Mouse (Mus musculus) hindbrain, embryonic 14.5 days (tissue): Measurements from ENCODE around the gene Nol4l. TPM values are rescaled to one million over a fixed set of nuclear protein-coding genes. Genes with fewer than 3 reads are reported as not detected.

Experiments used
- ATAC-seq: fragments of 200-750 bp; cut with Nextera tagmentation; 2 replicates; pipeline ENCODE4 v1.8.0; 2017; ENCODE audit warnings: moderate number of reproducible peaks, mild to moderate bottlenecking, moderate TSS enrichment, moderate library complexity; ENCODE audit not compliant: low FRiP score
- DNase-seq: peaks from one replicate; pipeline ENCODE4 v3.0.0-alpha.2; 2015; ENCODE audit warnings: low spot score
- H3K27ac ChIP-seq: fragments of 300-500 bp; sonication (generic); 2 replicates; pipeline ENCODE4 v1.5.1; 2014; ENCODE audit warnings: mild to moderate bottlenecking, moderate library complexity
- H3K27me3 ChIP-seq: fragments of 300-500 bp; sonication (generic); 2 replicates; pipeline ENCODE4 v1.6.1; 2014; ENCODE audit warnings: mild to moderate bottlenecking, low read length, mixed read lengths; ENCODE audit not compliant: control insufficient read depth, insufficient read depth
- H3K36me3 ChIP-seq: fragments of 300-500 bp; sonication (generic); replicated peaks from 2 replicates; pipeline ENCODE4 v1.6.1; 2014; ENCODE audit not compliant: control insufficient read depth, insufficient read depth
- H3K4me1 ChIP-seq: fragments of 300-500 bp; sonication (generic); replicated peaks from 2 replicates; pipeline ENCODE4 v1.6.1; 2014; ENCODE audit warnings: antibody characterized with exemption, low read length, mixed read lengths; ENCODE audit not compliant: control insufficient read depth, insufficient read depth
- H3K4me2 ChIP-seq: fragments of 300-500 bp; sonication (generic); replicated peaks from 2 replicates; pipeline ENCODE4 v1.6.1; 2014; ENCODE audit warnings: mild to moderate bottlenecking, moderate library complexity
- H3K4me3 ChIP-seq: fragments of 300-500 bp; sonication (generic); replicated peaks from 2 replicates; pipeline ENCODE4 v1.5.1; 2014; ENCODE audit warnings: mild to moderate bottlenecking, low read length
- H3K9ac ChIP-seq: fragments of 300-500 bp; sonication (generic); 2 replicates; pipeline ENCODE4 v1.6.1; 2014
- H3K9me3 ChIP-seq: fragments of 300-500 bp; sonication (generic); 2 replicates; pipeline ENCODE4 v1.6.1; 2016; ENCODE audit warnings: low read length; ENCODE audit not compliant: control insufficient read depth
- WGBS: fragments of 180-500 bp; shearing (Covaris S2); extraction: QIAGEN DNeasy Blood & Tissue Kit; methylation state at CpG from one replicate; pipeline ENCODE4 v1.1.7; 2014; 5-methylcytosine and 5-hydroxymethylcytosine counted together
- polyA plus RNA-seq: library from polyadenylated mRNA; unstranded; fragments of >200 nt; fragmentation: Nextera tagmentation; extraction: Ambion mirVana; gene quantifications from 2 replicates; pipeline ENCODE4 v1.2.1, GENCODE M21; 2014

Nol4l gene
- polyA plus RNA-seq, 1 experiment from 2014 or later, result 44.8 TPM

DNA sequence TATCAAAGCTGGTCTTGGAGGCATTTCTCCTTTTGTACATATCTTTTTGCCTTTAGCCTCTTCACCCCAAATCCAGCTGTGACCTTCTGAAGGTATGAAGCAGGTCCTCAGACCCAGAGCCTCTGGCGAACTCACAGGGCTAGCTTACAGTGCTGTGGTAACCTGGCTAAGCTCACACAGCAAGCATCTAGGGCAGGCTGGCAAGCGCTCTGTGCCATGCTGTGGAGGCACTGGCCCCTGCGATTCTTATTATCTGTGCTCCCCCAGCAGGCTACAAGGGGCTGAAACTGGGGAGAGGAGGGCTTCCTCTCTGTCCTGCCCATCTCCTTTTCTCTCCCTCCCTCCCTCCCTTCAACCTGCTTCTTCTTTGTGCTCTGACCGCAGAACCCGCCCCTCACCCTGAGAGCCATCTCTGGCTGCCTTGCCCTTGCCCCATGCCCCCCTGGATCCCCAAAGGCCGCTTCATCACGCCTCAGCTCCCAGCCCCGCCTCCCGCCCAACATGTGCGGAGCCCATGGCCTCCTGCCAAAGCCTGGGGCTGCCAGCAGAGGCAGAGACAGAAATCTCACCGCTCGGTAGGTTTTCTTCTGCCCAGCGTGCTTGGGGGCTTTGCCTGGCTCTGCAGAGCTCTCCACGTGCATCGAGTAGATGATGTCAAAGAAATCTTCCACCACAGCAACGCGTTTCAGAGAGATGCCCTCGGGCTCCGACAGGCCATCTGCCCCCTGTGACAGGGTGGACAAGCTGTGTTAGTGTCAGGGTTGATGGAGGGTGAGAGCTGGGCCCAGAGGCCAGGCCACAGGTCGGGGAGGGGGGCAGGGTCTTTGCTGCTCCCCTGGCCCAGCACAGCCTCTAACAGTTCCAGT, 46.4 kb downstream of the Nol4l start:
- Histone ChIP-seq H3K9ac (peak overlapping the region; percentile 43), H3K27me3 (no peaks in the 10 kb centered on the region), H3K9me3 (no peaks in the 10 kb centered on the region), H3K36me3 (no peaks in the 10 kb centered on the region), H3K4me2 (peak overlapping the region; percentile 32), H3K4me3 (0 out of 2 replicates have a peak overlapping the region, but pooled peaks have one; percentile 2), H3K4me1 (peaks cover 27% of the 10 kb centered on the region), H3K27ac (peak overlapping the region; percentile 89)
- WGBS, result 6% methylated on average over 20 of the region's 20 CpGs
- DNase-seq (peak; percentile 75), ATAC-seq (peak; percentile 66)

DNA sequence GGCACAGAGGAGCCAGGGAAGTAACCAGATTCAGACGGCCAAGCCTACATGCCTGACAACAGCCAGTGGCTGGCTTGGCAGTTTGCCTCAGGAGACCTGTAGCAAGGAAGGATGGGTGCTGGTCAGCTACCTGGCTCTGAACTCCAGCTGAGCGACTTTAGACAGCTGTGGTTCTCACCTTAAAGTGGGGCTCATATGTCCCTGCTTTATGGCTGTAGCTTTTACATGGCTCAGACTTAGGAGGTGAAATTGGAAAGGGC, 48.0 kb downstream of the Nol4l start:
- no peaks in the 10 kb centered on the region for H3K27me3 ChIP-seq
- H3K4me1 ChIP-seq, result peaks cover 27% of the 10 kb centered on the region
- H3K9ac ChIP-seq, result 0 out of 2 replicates have a peak overlapping the region, but pooled peaks have one; percentile 1
- no peaks in the 10 kb centered on the region for H3K9me3 ChIP-seq
- 74% methylated on average over 2 of the region's 2 CpGs for WGBS
- no peak overlapping the region for H3K4me3 ChIP-seq
- no peak overlapping the region for H3K27ac ChIP-seq
- H3K36me3 ChIP-seq, result no peaks in the 10 kb centered on the region; the same call in 1 of the 2 replicates
- ATAC-seq (no peak), DNase-seq (no peak)
- no peak overlapping the region for H3K4me2 ChIP-seq

DNA sequence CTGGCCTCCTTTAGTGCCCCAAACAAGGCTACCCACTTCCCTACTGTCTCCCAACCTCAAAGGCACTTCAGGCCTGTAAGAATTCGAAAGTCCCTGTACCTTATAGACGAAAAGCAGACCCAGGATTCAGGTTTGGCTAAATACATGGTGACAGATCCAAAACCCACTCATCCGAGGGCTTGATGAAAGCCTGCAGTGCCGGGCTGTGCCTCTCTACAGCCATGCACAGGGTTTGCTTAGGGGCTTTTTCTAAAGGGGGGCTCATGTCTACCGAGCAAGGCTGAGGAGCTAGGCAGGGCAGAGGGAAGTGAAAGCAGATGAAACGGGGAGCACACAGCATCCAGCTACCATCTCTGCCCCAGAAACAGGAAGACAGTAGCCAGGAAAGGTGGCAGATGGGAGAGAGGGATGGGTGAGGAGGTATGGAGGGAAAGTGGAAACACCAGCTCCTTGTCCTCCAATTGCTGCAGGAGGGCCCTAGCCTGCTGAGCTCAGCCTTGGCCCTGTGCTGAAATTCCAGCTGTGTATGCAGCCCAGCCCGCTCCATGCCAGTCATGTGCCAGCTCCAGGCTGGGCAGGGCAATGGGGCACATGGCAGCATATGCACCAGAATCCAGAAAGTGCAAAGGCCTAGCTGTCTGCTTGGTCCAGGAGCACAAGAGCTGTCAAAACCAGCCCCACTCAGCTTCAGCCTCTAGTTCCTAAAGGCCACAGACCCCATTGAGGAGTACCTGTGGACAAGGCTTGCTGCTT, 48.5 kb downstream of the Nol4l start:
- H3K9ac ChIP-seq, result 0 out of 2 replicates have a peak overlapping the region, but pooled peaks have one; percentile 1

DNA sequence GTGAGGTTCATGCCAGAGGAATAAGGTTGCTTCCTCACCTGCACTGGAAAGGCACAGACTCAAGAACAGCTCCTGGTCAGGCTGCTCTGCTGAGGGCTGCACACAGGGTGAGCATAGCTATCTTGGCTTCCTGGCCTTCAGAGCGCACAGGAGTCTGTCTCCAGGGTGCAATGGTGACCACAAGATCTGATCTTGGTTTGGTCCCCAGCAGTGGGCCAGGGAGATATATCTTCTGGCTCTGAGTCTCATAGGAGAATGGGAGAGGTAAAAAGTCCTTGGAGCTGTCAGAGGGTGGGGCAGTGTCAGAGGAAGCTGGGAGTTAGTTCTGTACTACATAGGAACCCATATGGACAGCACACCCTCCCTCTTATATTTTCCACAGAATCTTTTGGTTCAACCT, 50.3 kb downstream of the Nol4l start:
- Histone ChIP-seq H3K9me3 (no peaks in the 10 kb centered on the region), H3K36me3 (no peaks in the 10 kb centered on the region; the same call in 1 of the 2 replicates), H3K27me3 (no peaks in the 10 kb centered on the region), H3K4me2 (no peak overlapping the region), H3K4me1 (peaks cover 39% of the 10 kb centered on the region), H3K9ac (no peak overlapping the region), H3K4me3 (no peak overlapping the region), H3K27ac (no peak overlapping the region)
- WGBS, result 95% methylated on average over 1 of the region's 1 CpGs
- ATAC-seq, result no peak
- DNase-seq, result no peak

More for the DNA sequence above, 48.5 kb downstream of the Nol4l start:
- Histone ChIP-seq H3K4me3 (no peak overlapping the region), H3K27ac (no peak overlapping the region), H3K36me3 (no peaks in the 10 kb centered on the region; the same call in 1 of the 2 replicates), H3K4me2 (no peak overlapping the region), H3K4me1 (peaks cover 28% of the 10 kb centered on the region), H3K9me3 (no peaks in the 10 kb centered on the region), H3K27me3 (no peaks in the 10 kb centered on the region)
- DNase-seq (no peak), ATAC-seq (no peak)
- WGBS, result 68% methylated on average over 7 of the region's 7 CpGs

GRCm38 (mm10) chr2:153478583-153478982, 51.2 kb downstream of the Nol4l start:
- no peaks in the 10 kb centered on the region for H3K9me3 ChIP-seq
- DNase-seq, result peak; percentile 86
- no peak overlapping the region for H3K9ac ChIP-seq
- peaks cover 30% of the 10 kb centered on the region for H3K4me1 ChIP-seq
- H3K4me2 ChIP-seq, result no peak overlapping the region
- H3K36me3 ChIP-seq, result peaks cover 7% of the 10 kb centered on the region; the same call in 1 of the 2 replicates
- no peak overlapping the region for H3K4me3 ChIP-seq
- H3K27me3 ChIP-seq, result no peaks in the 10 kb centered on the region
- WGBS, result 10% methylated on average over 4 of the region's 4 CpGs
- no peak overlapping the region for H3K27ac ChIP-seq
- peak; percentile 74 for ATAC-seq

DNA sequence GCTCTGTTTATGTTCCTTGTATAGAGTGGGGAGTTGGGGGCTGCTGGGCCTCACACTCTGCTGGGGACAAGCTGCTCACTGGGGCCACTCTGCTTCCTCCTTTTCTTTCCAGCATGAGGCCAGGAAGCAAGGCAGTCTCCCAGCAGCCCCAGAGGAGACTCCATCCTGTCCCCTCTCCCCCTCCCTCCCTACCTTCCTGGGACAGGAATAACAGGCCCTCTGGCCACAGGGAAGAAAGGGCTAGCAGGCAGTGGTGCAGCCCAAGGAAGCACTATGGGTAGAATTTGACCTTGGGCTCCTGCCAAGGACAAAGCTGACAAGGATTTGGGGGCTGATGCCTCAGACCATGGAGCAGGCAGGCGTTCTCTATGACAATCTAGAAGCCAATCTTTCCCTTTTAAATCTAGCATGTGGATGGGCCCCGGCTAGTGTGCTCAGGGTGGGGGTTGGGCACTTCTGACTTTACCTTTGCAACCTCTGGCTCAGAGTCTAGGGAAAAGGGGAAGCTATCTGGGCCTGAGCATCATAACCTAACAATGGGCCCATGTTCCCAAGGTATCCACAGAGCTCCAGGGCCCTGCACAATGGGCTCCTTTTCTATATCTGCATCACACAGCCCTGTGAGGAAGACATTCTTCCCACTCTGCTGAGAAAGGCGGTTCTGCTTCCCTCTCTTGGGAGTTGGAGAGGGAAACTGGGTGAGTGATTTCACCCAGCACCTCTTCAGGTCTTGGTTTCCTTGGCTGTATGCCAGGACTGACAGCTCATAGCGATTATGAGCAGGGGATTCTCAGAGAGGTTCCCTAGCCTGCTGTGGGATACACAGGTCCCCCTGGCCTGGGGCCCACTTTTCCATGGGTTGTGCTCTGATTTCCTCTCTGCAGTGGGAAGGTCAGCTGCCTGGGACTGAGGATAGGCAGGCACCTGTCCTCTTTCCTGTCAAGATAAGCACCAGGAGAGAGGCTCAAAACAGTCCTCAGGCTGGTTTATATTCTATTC, 54.4 kb downstream of the Nol4l start:
- Histone ChIP-seq H3K36me3 (peaks cover 9% of the 10 kb centered on the region; the same call in 1 of the 2 replicates), H3K27ac (peak overlapping the region; percentile 26), H3K4me3 (no peak overlapping the region), H3K9ac (no peak overlapping the region), H3K4me2 (no peak overlapping the region), H3K4me1 (peaks cover 15% of the 10 kb centered on the region; the same call in 1 of the 2 replicates), H3K9me3 (no peaks in the 10 kb centered on the region), H3K27me3 (no peaks in the 10 kb centered on the region)
- no peak for DNase-seq
- WGBS, result 38% methylated on average over 4 of the region's 4 CpGs
- no peak for ATAC-seq

DNA sequence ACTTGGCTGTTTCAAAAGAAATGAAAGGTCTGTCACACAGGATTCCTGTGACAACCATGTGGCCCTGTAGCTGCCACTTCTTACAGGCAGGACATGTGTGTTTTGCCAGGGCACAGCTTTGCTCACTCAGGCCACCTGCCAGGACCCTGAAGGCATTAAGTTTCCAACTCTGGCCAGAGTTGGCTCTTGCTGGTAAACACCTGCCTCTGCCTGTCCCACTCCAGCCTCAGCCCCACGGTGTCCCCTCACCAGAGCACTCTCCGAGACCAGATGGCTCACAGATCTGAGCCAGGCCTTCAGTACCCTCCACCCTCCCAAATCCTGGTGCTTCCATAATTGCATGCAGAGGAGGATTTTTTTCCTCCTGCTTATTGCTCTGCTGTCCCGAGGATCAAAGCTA, 58.8 kb downstream of the Nol4l start:
- DNase-seq, result no peak

DNA sequence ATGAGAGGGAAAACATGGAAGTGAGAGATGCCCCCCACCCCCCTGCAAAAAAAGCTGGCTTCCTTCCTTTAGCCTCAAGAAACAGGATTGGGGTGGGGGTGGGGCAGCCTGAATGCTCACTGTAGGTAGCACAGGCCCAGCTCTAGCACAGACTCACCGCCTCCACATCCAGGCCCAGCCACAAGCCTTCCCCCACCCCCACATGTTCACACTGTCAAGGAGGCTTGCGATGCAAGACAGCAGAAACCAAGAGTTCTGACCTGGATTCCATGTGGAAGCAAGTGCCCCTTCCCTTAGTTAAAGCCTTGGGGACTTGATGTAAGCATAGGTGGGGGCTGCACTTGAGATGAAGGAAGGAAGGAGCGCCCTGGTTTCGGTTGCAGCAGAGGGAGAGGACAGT, 60.0 kb downstream of the Nol4l start:
- no peak overlapping the region for H3K27ac ChIP-seq
- no peaks in the 10 kb centered on the region for H3K27me3 ChIP-seq
- no peak for DNase-seq
- ATAC-seq, result no peak
- no peak overlapping the region for H3K4me2 ChIP-seq
- H3K9me3 ChIP-seq, result no peaks in the 10 kb centered on the region
- H3K4me1 ChIP-seq, result 0 out of 2 replicates have a peak, but pooled peaks cover 9% of the 10 kb centered on the region
- WGBS, result 49% methylated on average over 4 of the region's 4 CpGs
- no peak overlapping the region for H3K9ac ChIP-seq
- no peak overlapping the region for H3K4me3 ChIP-seq
- peaks cover 20% of the 10 kb centered on the region; the same call in 1 of the 2 replicates for H3K36me3 ChIP-seq

More for the DNA sequence above, 58.8 kb downstream of the Nol4l start:
- H3K9me3 ChIP-seq, result no peaks in the 10 kb centered on the region
- H3K4me3 ChIP-seq, result no peak overlapping the region
- H3K27me3 ChIP-seq, result no peaks in the 10 kb centered on the region
- H3K9ac ChIP-seq, result no peak overlapping the region
- H3K36me3 ChIP-seq, result peaks cover 13% of the 10 kb centered on the region; the same call in 1 of the 2 replicates
- H3K4me2 ChIP-seq, result no peak overlapping the region
- WGBS, result 46% methylated on average over 3 of the region's 3 CpGs
- ATAC-seq, result peak; percentile 65; the same call in 1 of the 2 replicates
- no peak overlapping the region for H3K27ac ChIP-seq
- H3K4me1 ChIP-seq, result peaks cover 20% of the 10 kb centered on the region; the same call in 1 of the 2 replicates
